ENCODE assay signal across 16 mouse cellular contexts in the genomic region with DNA sequence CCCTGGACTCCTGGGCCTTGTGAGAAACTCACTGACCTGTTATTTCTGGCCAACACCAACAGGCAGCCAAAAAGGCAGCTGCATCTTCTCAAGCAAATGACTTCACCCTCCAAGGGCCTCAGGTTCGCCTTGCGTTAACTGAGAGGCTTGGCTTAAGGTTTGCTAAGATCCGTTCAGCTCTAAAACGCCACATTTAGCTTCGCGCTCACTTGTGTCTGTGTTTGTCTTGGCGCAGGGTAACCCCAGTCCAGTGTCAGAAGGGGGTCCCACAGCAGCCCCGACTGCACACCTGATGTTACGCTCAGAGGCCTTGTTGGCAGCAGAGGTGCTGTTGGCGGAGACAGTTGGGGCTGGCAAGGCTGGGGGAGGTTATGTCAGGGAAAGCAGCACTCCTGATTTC. TPM values are rescaled to one million over a fixed set of nuclear protein-coding genes. Genes with fewer than 3 reads are reported as not detected.
A peak's percentile ranks its signal among the peaks of the same experiment; 100 is the strongest.
DNase-seq lines count a peak whose midpoint lies in the region; ATAC-seq and TF ChIP-seq lines count a peak whose summit lies in the region.
"Had no signal": no experiment of that assay in that cellular context is flagged by ENCODE, and none has a peak within 500 bp of the region (broad histone marks: within the 10 kb centered on the region; RNA-seq: fewer than 3 reads in every experiment).

No protein-coding gene starts in this region.

- 0 out of 2 replicates have a peak, but pooled peaks have one; percentile 21 for ATAC-seq in kidney, postnatal 0 days (replicated peaks; ENCODE audit: low FRiP score, low read depth)
- ATAC-seq in heart, embryonic 15.5 days (replicated peaks; ENCODE audit: insufficient number of reproducible peaks, insufficient read depth, low FRiP score, low read depth), result peak; percentile 36; the same call in 1 of the 2 replicates
- no peak; the same call in 1 of the 2 replicates for ATAC-seq in stomach, embryonic 14.5 days (ENCODE audit: insufficient number of reproducible peaks, insufficient read depth, low FRiP score, low read depth)

- no peak overlapping the region for H3K27ac ChIP-seq in kidney, postnatal 0 days
- peak overlapping the region; percentile 61 for H3K27ac ChIP-seq in heart, embryonic 15.5 days
- peak overlapping the region; percentile 70 for H3K27ac ChIP-seq in stomach, embryonic 14.5 days (ENCODE audit: low read length)
- H3K27ac ChIP-seq: hindbrain, embryonic 10.5 days; liver, embryonic 15.5 days had no signal

- no peaks in the 10 kb centered on the region for H3K36me3 ChIP-seq in kidney, postnatal 0 days (ENCODE audit: insufficient read depth, low read length)
- peaks cover 24% of the 10 kb centered on the region for H3K36me3 ChIP-seq in heart, embryonic 15.5 days
- H3K36me3 ChIP-seq in stomach, embryonic 14.5 days (ENCODE audit: control insufficient read depth, insufficient read depth, low read length), result no peaks in the 10 kb centered on the region
- H3K36me3 ChIP-seq: hindbrain, embryonic 10.5 days; liver, embryonic 15.5 days had no signal

- no peak overlapping the region for H3K4me3 ChIP-seq in kidney, postnatal 0 days (replicated peaks; ENCODE audit: low read depth, low read length)
- no peak overlapping the region for H3K4me3 ChIP-seq in heart, embryonic 15.5 days
- no peak overlapping the region for H3K4me3 ChIP-seq in stomach, embryonic 14.5 days (ENCODE audit: low read depth, low read length)
- H3K4me3 ChIP-seq: erythroblast, embryonic 14.5 days; hindbrain, embryonic 10.5 days; liver, embryonic 15.5 days had no signal

- H3K4me1 ChIP-seq in kidney, postnatal 0 days (replicated peaks; ENCODE audit: insufficient read depth, low read length), result no peaks in the 10 kb centered on the region
- H3K4me1 ChIP-seq in heart, embryonic 15.5 days (replicated peaks), result peaks cover 47% of the 10 kb centered on the region
- H3K4me1 ChIP-seq in stomach, embryonic 14.5 days (ENCODE audit: control insufficient read depth, insufficient read depth, low read length), result peaks cover 22% of the 10 kb centered on the region
- H3K4me1 ChIP-seq: hindbrain, embryonic 10.5 days; liver, embryonic 15.5 days had no signal

- H3K9me3 ChIP-seq in kidney, postnatal 0 days (replicated peaks; ENCODE audit: low read length), result no peaks in the 10 kb centered on the region
- no peaks in the 10 kb centered on the region for H3K9me3 ChIP-seq in heart, embryonic 15.5 days (replicated peaks)
- no peaks in the 10 kb centered on the region for H3K9me3 ChIP-seq in stomach, embryonic 14.5 days (ENCODE audit: control insufficient read depth, low read depth, low read length)
- H3K9me3 ChIP-seq: hindbrain, embryonic 10.5 days; liver, embryonic 15.5 days had no signal

- H3K27me3 ChIP-seq in kidney, postnatal 0 days (ENCODE audit: insufficient read depth, low read length), result no peaks in the 10 kb centered on the region
- no peaks in the 10 kb centered on the region for H3K27me3 ChIP-seq in heart, embryonic 15.5 days
- H3K27me3 ChIP-seq in stomach, embryonic 14.5 days (ENCODE audit: control insufficient read depth, insufficient read depth, low read length), result no peaks in the 10 kb centered on the region
- H3K27me3 ChIP-seq: liver, embryonic 15.5 days had no signal

- peak; percentile 72 for DNase-seq in gastrocnemius, adult 18-20 months (ENCODE audit: low spot score)
- no peak for DNase-seq in gastrocnemius, postnatal 4 days (ENCODE audit: low spot score in 2 of 2)
- peak; percentile 51 for DNase-seq in kidney, postnatal 0 days (ENCODE audit: low spot score)
- DNase-seq in kidney, postnatal 36 days, result no peak
- DNase-seq in spleen, postnatal 10 days (ENCODE audit: low spot score in 2 of 2), result no peak
- no peak for DNase-seq in left cerebral cortex, adult 9 months (ENCODE audit: low spot score in 2 of 2)
- DNase-seq: cerebellum, adult 2 months; kidney, adult 18-20 months; layer of hippocampus, adult 9-11 months; retina, postnatal 1 day; spleen, adult 18-20 months had no signal

- H3K9ac ChIP-seq in kidney, postnatal 0 days (ENCODE audit: low read depth, low read length), result no peak overlapping the region
- H3K9ac ChIP-seq in heart, embryonic 15.5 days, result no peak overlapping the region
- H3K9ac ChIP-seq in stomach, embryonic 14.5 days (replicated peaks; ENCODE audit: low read depth, low read length), result no peak overlapping the region
- H3K9ac ChIP-seq: liver, embryonic 15.5 days had no signal

- 50% methylated on average over 10 of the region's 10 CpGs for WGBS in kidney, postnatal 0 days
- WGBS in heart, embryonic 15.5 days, result 59% methylated on average over 10 of the region's 10 CpGs
- 40% methylated on average over 10 of the region's 10 CpGs for WGBS in stomach, embryonic 14.5 days

- H3K4me2 ChIP-seq in kidney, postnatal 0 days (ENCODE audit: low read length), result no peak overlapping the region
- H3K4me2 ChIP-seq in heart, embryonic 15.5 days, result no peak overlapping the region
- no peak overlapping the region; the same call in 1 of the 2 replicates for H3K4me2 ChIP-seq in stomach, embryonic 14.5 days (replicated peaks; ENCODE audit: low read depth, low read length)
- H3K4me2 ChIP-seq: liver, embryonic 15.5 days had no signal

- no peak for TF ChIP-seq CTCF in kidney, postnatal 0 days (IDR thresholded peaks at IDR 0.05; ENCODE audit: low read depth)

RNA-seq across cellular contexts. Expression of a gene that starts 23.3 kb away (rescaled TPM):
- 10 to 100 TPM; 12.9 to 15.9 TPM for total RNA-seq in gastrocnemius, adult 18-20 months (2021)
- 10 to 100 TPM; 30.1 to 31.2 TPM for total RNA-seq in gastrocnemius, postnatal 4 days (2021)
- polyA plus RNA-seq in kidney, postnatal 0 days (2015; fragmentation: Nextera tagmentation; extraction: Ambion mirVana), result 5.4 and 5.9 TPM in 2 replicates
- 36.1 and 36.5 TPM in 2 replicates for polyA plus RNA-seq in heart, embryonic 15.5 days (2015; fragmentation: Nextera tagmentation; extraction: Ambion mirVana)
- 13.6 and 14.8 TPM in 2 replicates for polyA plus RNA-seq in stomach, embryonic 14.5 days (2014; fragmentation: Nextera tagmentation; extraction: Ambion mirVana)

RNA-seq across cellular contexts. Expression of a gene that starts 52.3 kb away (rescaled TPM):
- 1 to 10 TPM; 3.5 to 4.3 TPM for total RNA-seq in gastrocnemius, adult 18-20 months (2021)
- total RNA-seq in gastrocnemius, postnatal 4 days (2021), result 1 to 10 TPM; 6.8 to 8.5 TPM
- 28.8 and 29.9 TPM in 2 replicates for polyA plus RNA-seq in kidney, postnatal 0 days (2015; fragmentation: Nextera tagmentation; extraction: Ambion mirVana)
- polyA plus RNA-seq in heart, embryonic 15.5 days (2015; fragmentation: Nextera tagmentation; extraction: Ambion mirVana), result 21.9 and 24.9 TPM in 2 replicates
- 25.1 and 30.0 TPM in 2 replicates for polyA plus RNA-seq in stomach, embryonic 14.5 days (2014; fragmentation: Nextera tagmentation; extraction: Ambion mirVana)
- polyA plus RNA-seq: erythroblast, embryonic 14.5 days had no signal

Comparison
In these comparisons a context has a peak if more than half of its experiments do, and no peak if none do; other contexts are left out.
1. DNase-seq: peak in gastrocnemius, adult 18-20 months (single experiment) and kidney, postnatal 0 days (single experiment); none in gastrocnemius, postnatal 4 days (0 of 2), kidney, postnatal 36 days (0 of 2), spleen, postnatal 10 days (0 of 2) and left cerebral cortex, adult 9 months (0 of 2).